Mouse (Mus musculus): ENCODE data around the gene Acyp2. TPM values are rescaled to one million over a fixed set of nuclear protein-coding genes. Genes with fewer than 3 reads are reported as not detected.

Acyp2 gene
- polyA plus RNA-seq, 1 experiment from 2014 or later, result 1.4 TPM

DNA sequence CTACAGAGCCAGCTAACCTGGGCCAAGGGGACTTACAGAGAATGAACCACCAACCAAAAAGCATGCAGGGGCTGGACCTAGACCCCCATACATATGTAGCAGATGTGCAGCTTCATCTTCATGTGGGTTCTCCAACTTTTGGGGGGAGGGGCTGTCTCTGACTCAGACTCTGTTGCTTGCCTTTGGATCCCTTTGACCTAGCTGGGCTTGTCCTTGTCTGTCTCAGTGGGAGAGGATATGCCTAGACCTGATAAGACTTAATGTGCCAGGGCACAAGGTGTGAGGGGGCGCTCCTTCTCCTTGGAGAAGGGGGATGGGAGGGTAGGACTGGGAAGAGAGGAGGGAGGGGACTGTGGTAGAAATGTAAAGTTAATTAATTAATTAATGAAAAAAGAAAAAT lies 33.4 kb downstream of the Acyp2 start:
- H3K4me3 ChIP-seq (ENCODE audit: inconsistent target), result no peak overlapping the region
- 100% methylated on average over 1 of the region's 1 CpGs for WGBS (ENCODE audit: missing documents)
- no peaks in the 10 kb centered on the region for H3K79me2 ChIP-seq (ENCODE audit: inconsistent target)
- no peaks in the 10 kb centered on the region for H3K36me3 ChIP-seq (ENCODE audit: inconsistent target)
- no peak overlapping the region for H3K27ac ChIP-seq

GRCm38 (mm10) chr11:30613916-30614546 lies 35.4 kb downstream of the Acyp2 start:
- H3K4me3 ChIP-seq (ENCODE audit: inconsistent target), result no peak overlapping the region
- WGBS (ENCODE audit: missing documents), result 89% methylated on average over 1 of the region's 1 CpGs
- no peaks in the 10 kb centered on the region for H3K36me3 ChIP-seq (ENCODE audit: inconsistent target)
- no peaks in the 10 kb centered on the region for H3K79me2 ChIP-seq (ENCODE audit: inconsistent target)
- no peak overlapping the region for H3K27ac ChIP-seq

DNA sequence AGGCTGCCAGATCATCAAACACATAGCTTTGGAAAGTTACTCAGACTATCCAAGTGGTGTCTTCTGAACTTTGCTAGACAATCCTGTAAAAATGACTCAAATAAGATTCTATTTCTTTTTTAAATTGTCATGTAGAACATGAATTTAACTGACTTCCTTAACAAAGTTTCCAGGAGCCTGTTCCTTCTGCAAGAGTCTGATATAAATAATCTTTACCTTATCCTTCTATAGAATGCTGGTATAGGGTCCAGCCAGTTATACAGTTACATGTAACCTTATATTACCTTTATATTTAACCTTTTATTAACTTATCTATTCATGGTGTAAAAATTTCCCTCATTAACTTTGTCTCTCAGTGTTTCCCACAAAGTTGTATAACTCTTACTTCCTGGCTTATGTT lies 36.7 kb downstream of the Acyp2 start:
- H3K4me3 ChIP-seq (ENCODE audit: inconsistent target), result no peak overlapping the region
- no peaks in the 10 kb centered on the region for H3K36me3 ChIP-seq (ENCODE audit: inconsistent target)
- no peaks in the 10 kb centered on the region for H3K79me2 ChIP-seq (ENCODE audit: inconsistent target)
- H3K27ac ChIP-seq, result no peak overlapping the region

DNA sequence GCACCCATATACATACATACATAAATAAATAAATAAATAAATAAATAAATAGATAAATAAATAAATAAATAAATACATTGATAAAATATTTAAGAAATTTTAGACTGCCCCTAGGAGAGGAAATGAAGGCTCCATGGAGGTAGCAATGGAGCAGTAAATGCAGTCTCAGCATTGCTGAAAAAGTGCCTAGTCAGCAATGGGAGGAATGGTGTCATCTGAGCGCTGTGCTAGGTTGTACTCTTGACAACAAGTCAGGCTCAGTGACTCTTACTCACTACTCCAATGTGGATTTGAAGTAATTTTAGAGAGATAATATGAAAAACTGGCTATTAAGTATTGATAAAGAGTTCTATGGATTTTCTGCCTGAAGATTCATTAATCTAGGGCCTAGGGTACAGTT lies 40.1 kb downstream of the Acyp2 start:
- 95% methylated on average over 1 of the region's 1 CpGs for WGBS (ENCODE audit: missing documents)
- H3K4me3 ChIP-seq (ENCODE audit: inconsistent target), result no peak overlapping the region
- H3K27ac ChIP-seq, result no peak overlapping the region
- H3K79me2 ChIP-seq (ENCODE audit: inconsistent target), result no peaks in the 10 kb centered on the region
- no peaks in the 10 kb centered on the region for H3K36me3 ChIP-seq (ENCODE audit: inconsistent target)

DNA sequence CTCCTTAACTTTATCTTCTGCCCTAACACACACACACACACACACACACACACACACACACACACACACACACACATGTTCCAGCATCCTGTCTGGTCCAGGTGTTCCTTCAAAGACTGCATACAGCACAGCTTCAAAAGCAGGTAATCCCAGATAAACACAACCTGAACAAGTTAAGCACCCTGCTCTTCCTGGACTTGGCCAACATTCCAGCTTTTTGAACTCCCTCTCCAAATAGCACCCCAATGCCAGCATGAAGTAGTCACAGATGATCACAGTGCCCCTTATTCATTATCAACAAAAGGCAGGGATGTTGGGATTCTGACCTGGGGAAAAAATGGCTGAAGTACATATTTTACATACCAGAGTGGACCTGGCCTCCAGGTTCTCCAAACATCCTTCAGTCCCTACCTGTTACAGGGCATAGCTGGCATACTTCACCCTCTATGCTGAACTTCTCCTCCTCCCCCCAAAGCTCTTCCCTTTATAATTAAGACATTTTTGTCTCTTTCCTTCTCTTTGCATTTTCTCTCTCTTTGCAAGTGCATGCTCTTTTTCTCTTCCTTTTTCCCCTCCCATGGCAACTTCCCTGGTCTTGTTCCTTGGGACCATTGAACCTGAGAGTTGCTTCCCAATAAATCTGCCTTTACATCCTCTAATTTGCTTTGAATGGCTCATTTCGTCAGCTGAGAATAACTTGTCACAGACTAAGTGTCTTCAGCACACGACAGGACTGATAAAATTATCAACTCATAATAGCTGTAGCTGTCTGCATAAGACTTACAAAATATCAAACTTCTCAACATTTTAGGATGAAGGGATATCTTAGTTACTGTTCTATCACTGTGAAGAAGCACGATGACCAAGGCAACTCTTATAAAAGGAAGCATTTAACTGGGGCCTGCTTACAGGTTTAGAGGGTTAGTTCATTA lies 41.5 kb downstream of the Acyp2 start:
- no peaks in the 10 kb centered on the region for H3K36me3 ChIP-seq (ENCODE audit: inconsistent target)
- no peaks in the 10 kb centered on the region for H3K79me2 ChIP-seq (ENCODE audit: inconsistent target)
- no peak overlapping the region for H3K4me3 ChIP-seq (ENCODE audit: inconsistent target)
- H3K27ac ChIP-seq, result no peak overlapping the region
- 85% methylated on average over 3 of the region's 3 CpGs for WGBS (ENCODE audit: missing documents)

GRCm38 (mm10) chr11:30597259-30597658 lies 52.1 kb downstream of the Acyp2 start:
- WGBS (ENCODE audit: missing documents), result 91% methylated on average over 3 of the region's 3 CpGs
- H3K4me3 ChIP-seq (ENCODE audit: inconsistent target), result no peak overlapping the region

GRCm38 (mm10) chr11:30580008-30580407 lies 69.4 kb downstream of the Acyp2 start:
- WGBS (ENCODE audit: missing documents), result 91% methylated on average over 2 of the region's 2 CpGs
- no peak overlapping the region for H3K27ac ChIP-seq
- no peak overlapping the region for H3K4me3 ChIP-seq (ENCODE audit: inconsistent target)

More at GRCm38 (mm10) chr11:30597259-30597658, 52.1 kb downstream of the Acyp2 start:
- no peaks in the 10 kb centered on the region for H3K79me2 ChIP-seq (ENCODE audit: inconsistent target)
- H3K36me3 ChIP-seq (ENCODE audit: inconsistent target), result no peaks in the 10 kb centered on the region
- H3K27ac ChIP-seq, result no peak overlapping the region

DNA sequence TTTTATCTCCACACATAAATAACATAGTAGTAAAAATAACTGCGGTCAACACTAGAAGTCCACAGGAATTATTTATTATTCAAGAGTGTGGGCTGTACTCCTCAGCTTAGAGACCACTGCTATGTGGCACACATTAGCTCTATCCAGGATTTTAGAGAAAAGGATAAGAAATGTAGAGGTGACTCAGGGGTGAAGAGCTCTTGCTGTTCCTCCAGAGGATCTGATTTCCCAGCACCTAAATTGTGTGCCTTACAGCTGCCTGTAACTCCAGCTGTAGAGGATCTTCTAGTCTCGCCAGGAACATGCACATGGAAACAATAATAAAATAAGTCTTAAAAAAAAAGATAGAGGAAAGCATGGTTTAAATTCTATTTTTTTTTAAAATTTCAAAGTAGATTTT lies 70.5 kb downstream of the Acyp2 start:
- WGBS (ENCODE audit: missing documents), result 85% methylated on average over 2 of the region's 2 CpGs
- no peaks in the 10 kb centered on the region for H3K36me3 ChIP-seq (ENCODE audit: inconsistent target)
- H3K4me3 ChIP-seq (ENCODE audit: inconsistent target), result no peak overlapping the region
- H3K79me2 ChIP-seq (ENCODE audit: inconsistent target), result no peaks in the 10 kb centered on the region
- no peak overlapping the region for H3K27ac ChIP-seq

More at GRCm38 (mm10) chr11:30580008-30580407, 69.4 kb downstream of the Acyp2 start:
- Histone ChIP-seq H3K36me3 (ENCODE audit: inconsistent target) (no peaks in the 10 kb centered on the region), H3K79me2 (ENCODE audit: inconsistent target) (no peaks in the 10 kb centered on the region)

GRCm38 (mm10) chr11:30572790-30573395 lies 76.5 kb downstream of the Acyp2 start:
- 90% methylated on average over 15 of the region's 15 CpGs for WGBS (ENCODE audit: missing documents)
- Histone ChIP-seq H3K79me2 (ENCODE audit: inconsistent target) (no peaks in the 10 kb centered on the region), H3K36me3 (ENCODE audit: inconsistent target) (no peaks in the 10 kb centered on the region), H3K27ac (no peak overlapping the region), H3K4me3 (ENCODE audit: inconsistent target) (no peak overlapping the region)

DNA sequence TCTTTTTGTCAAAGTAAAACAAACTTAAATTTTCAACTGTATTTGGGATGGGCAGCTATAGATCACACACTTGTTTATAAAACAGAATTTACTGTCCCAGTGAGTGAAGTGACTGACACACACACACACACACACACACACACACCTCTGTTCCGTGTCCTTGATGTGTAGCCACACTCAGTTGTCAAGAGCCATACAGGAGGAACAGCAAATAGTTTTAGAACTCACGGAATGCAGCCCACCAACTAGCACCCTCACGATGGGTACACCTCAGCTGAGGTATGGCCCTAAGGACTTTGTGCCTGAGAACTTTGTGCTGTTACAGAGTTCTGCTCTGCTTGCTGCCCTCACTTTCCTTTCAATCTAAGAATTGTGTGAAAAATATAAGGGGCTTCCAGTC lies 78.8 kb downstream of the Acyp2 start:
- H3K27ac ChIP-seq, result no peak overlapping the region
- H3K4me3 ChIP-seq (ENCODE audit: inconsistent target), result no peak overlapping the region
- WGBS (ENCODE audit: missing documents), result 96% methylated on average over 3 of the region's 3 CpGs
- H3K79me2 ChIP-seq (ENCODE audit: inconsistent target), result no peaks in the 10 kb centered on the region
- no peaks in the 10 kb centered on the region for H3K36me3 ChIP-seq (ENCODE audit: inconsistent target)

- Histone ChIP-seq H3K4me3 (ENCODE audit: inconsistent target) (no peak overlapping the region), H3K36me3 (ENCODE audit: inconsistent target) (no peaks in the 10 kb centered on the region), H3K27ac (no peak overlapping the region), H3K79me2 (ENCODE audit: inconsistent target) (no peaks in the 10 kb centered on the region)
- 94% methylated on average over 1 of the region's 1 CpGs for WGBS (ENCODE audit: missing documents)
Observed at GRCm38 (mm10) chr11:30560215-30560614, 89.2 kb downstream of the Acyp2 start.

DNA sequence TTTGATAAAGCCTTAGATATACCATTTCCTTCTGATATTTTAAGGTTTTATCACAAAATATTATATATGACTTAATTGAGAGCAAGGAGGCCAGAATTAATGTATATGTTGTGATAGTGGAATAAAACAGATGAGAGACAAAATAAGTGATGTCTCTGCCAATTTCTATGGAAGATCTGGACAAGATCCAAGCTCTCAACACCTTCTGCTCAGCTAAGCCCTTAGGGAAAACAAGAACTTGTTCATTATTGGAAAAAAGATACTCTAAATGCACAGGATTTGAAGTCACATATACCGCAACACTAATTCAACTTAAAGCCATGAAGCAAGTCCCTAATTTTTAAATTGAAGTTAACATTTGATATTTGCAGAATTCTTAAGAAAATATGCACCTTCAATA lies 96.0 kb downstream of the Acyp2 start:
- Histone ChIP-seq H3K27ac (no peak overlapping the region), H3K4me3 (ENCODE audit: inconsistent target) (no peak overlapping the region), H3K79me2 (ENCODE audit: inconsistent target) (no peaks in the 10 kb centered on the region), H3K36me3 (ENCODE audit: inconsistent target) (no peaks in the 10 kb centered on the region)
- 91% methylated on average over 1 of the region's 1 CpGs for WGBS (ENCODE audit: missing documents)

DNA sequence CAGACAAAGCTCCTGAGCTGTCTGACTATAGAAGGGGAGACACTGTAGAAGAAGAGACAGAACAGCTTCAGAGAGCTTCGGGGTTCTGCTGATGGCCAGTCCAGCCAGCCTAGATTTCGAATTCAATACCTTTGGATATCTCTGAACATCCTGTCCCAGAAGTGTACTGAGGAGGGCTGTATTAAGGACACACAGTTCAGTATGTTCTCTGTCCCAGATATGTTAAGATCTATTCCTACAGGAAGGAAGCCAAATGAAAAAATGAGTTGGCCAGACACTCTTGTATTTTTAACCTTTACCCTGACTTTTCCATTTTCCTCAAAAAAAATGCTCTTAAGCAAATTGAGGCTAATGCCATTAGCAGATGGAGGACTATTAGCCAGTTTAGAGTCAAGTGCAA lies 132.3 kb downstream of the Acyp2 start:
- H3K36me3 ChIP-seq (ENCODE audit: inconsistent target), result no peaks in the 10 kb centered on the region
- H3K27ac ChIP-seq, result no peak overlapping the region
- WGBS (ENCODE audit: missing documents), result 80% methylated on average over 2 of the region's 2 CpGs
- H3K4me3 ChIP-seq (ENCODE audit: inconsistent target), result no peak overlapping the region
- no peaks in the 10 kb centered on the region for H3K79me2 ChIP-seq (ENCODE audit: inconsistent target)

GRCm38 (mm10) chr11:30508178-30508577 lies 141.2 kb downstream of the Acyp2 start:
- H3K4me3 ChIP-seq (ENCODE audit: inconsistent target), result no peak overlapping the region
- WGBS (ENCODE audit: missing documents), result 87% methylated on average over 4 of the region's 4 CpGs
- no peak overlapping the region for H3K27ac ChIP-seq
- H3K79me2 ChIP-seq (ENCODE audit: inconsistent target), result no peaks in the 10 kb centered on the region
- no peaks in the 10 kb centered on the region for H3K36me3 ChIP-seq (ENCODE audit: inconsistent target)

DNA sequence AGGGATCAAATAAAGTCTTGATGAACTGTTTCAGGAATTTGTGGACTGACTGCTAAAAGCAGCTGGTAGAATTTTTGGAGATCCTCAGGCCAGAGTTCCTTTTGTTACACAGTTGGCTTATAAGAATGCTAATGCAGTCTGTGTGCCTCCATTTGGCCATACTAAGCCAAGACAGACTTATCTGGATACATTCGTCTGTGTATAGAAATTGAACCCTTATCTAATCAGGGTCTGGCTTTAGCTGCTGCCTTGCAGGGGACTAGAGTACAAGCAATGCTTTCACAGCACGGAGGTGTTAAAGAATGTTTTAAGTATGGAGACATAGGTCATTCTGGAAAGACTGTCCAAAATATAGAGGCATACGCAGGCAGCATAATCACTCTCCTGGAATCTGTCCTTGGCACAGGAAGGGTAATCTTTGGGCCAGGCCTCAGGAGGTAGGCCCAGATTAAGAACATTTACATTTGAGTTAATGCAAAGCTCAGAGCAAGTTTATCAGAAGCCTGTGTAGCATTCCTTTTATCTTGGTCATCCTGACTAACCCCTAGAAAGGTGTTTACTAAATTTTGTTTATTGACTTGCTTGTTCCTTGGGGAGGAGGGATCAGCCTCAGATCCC lies 150.5 kb downstream of the Acyp2 start:
- WGBS (ENCODE audit: missing documents), result 85% methylated on average over 3 of the region's 3 CpGs
- Histone ChIP-seq H3K36me3 (ENCODE audit: inconsistent target) (no peaks in the 10 kb centered on the region), H3K4me3 (ENCODE audit: inconsistent target) (no peak overlapping the region), H3K27ac (no peak overlapping the region), H3K79me2 (ENCODE audit: inconsistent target) (no peaks in the 10 kb centered on the region)

All from macrophage (primary cell).